Mouse (Mus musculus) neural tube, embryonic 11.5 days (tissue): ENCODE measurements around the gene Hist1h4c. TPM values are rescaled to one million over a fixed set of nuclear protein-coding genes. Genes with fewer than 3 reads are reported as not detected.

Experiments
- ATAC-seq: fragments of 200-750 bp; cut with Nextera tagmentation; 2 replicates; pipeline ENCODE4 v1.8.0; 2017; ENCODE audit warnings: moderate number of reproducible peaks, mild to moderate bottlenecking, moderate TSS enrichment, moderate library complexity; ENCODE audit not compliant: insufficient read depth, low FRiP score, low TSS enrichment
- DNase-seq: peaks from one replicate; pipeline ENCODE4 v3.0.0-alpha.2; 2015; ENCODE audit warnings: low spot score
- H3K27ac ChIP-seq: fragments of 300-500 bp; sonication (generic); 2 replicates; pipeline ENCODE4 v1.5.1; 2014; ENCODE audit warnings: low read depth, mild to moderate bottlenecking, low read length
- H3K27me3 ChIP-seq: fragments of 300-500 bp; sonication (generic); 2 replicates; pipeline ENCODE4 v1.6.1; 2014; ENCODE audit warnings: mild to moderate bottlenecking, low read length, mixed read lengths; ENCODE audit not compliant: control insufficient read depth, insufficient read depth
- H3K36me3 ChIP-seq: fragments of 300-500 bp; sonication (generic); 2 replicates; pipeline ENCODE4 v1.6.1; 2014; ENCODE audit warnings: mild to moderate bottlenecking, low read length, moderate library complexity, mixed read lengths; ENCODE audit not compliant: control insufficient read depth, insufficient read depth
- H3K4me1 ChIP-seq: fragments of 300-500 bp; sonication (generic); 2 replicates; pipeline ENCODE4 v1.6.1; 2014; ENCODE audit warnings: low read length, mixed read lengths; ENCODE audit not compliant: control insufficient read depth, insufficient read depth
- H3K4me2 ChIP-seq: fragments of 300-500 bp; sonication (generic); 2 replicates; pipeline ENCODE4 v1.6.1; 2014; ENCODE audit warnings: low read depth, mild to moderate bottlenecking, moderate library complexity
- H3K4me3 ChIP-seq: fragments of 300-500 bp; sonication (generic); 2 replicates; pipeline ENCODE4 v1.5.1; 2014; ENCODE audit warnings: low read depth, low read length
- H3K9ac ChIP-seq: fragments of 300-500 bp; sonication (generic); 2 replicates; pipeline ENCODE4 v1.6.1; 2014; ENCODE audit warnings: mild to moderate bottlenecking, low read length
- H3K9me3 ChIP-seq: fragments of 300-500 bp; sonication (generic); 2 replicates; pipeline ENCODE4 v1.6.1; 2016; ENCODE audit warnings: low read length; ENCODE audit not compliant: control insufficient read depth
- whole genome bisulfite sequencing: fragments of 180-500 bp; shearing (Covaris S2); extraction: QIAGEN DNeasy Blood & Tissue Kit; methylation state at CpG from one replicate; pipeline ENCODE4 v1.1.7; 2014; 5-methylcytosine and 5-hydroxymethylcytosine counted together
- polyA plus RNA-seq: library from polyadenylated mRNA; unstranded; fragments of >200 nt; fragmentation: Nextera tagmentation; extraction: Ambion mirVana; gene quantifications from 2 replicates; pipeline ENCODE4 v1.2.1, GENCODE M21; 2014

Gene Hist1h4c
- polyA plus RNA-seq, 1 experiment from 2014 or later, result 5.2 TPM

DNA sequence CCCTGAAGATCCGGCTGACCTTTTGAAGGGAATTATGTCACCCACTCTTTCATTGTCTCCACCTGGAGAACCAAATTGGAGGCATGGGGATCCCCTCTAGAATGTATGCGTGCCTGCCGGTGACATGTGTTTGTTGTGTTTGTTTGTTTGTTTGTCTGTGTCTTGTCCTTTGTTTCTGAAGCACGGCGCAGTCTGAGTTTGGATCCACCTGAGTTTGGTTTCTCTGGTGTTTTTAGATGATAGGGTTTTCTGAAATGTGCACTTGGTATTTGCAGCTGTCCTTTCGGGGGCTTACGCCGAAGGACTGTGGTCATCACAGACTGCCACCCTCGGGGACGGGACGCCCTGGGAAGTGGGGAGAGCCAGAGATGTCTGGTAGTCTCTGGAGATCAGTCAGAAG is 18.9 kb upstream of the Hist1h4c start:
- 53% methylated on average over 11 of the region's 11 CpGs for WGBS
- H3K27ac ChIP-seq, result no peak overlapping the region
- DNase-seq, result no peak

DNA sequence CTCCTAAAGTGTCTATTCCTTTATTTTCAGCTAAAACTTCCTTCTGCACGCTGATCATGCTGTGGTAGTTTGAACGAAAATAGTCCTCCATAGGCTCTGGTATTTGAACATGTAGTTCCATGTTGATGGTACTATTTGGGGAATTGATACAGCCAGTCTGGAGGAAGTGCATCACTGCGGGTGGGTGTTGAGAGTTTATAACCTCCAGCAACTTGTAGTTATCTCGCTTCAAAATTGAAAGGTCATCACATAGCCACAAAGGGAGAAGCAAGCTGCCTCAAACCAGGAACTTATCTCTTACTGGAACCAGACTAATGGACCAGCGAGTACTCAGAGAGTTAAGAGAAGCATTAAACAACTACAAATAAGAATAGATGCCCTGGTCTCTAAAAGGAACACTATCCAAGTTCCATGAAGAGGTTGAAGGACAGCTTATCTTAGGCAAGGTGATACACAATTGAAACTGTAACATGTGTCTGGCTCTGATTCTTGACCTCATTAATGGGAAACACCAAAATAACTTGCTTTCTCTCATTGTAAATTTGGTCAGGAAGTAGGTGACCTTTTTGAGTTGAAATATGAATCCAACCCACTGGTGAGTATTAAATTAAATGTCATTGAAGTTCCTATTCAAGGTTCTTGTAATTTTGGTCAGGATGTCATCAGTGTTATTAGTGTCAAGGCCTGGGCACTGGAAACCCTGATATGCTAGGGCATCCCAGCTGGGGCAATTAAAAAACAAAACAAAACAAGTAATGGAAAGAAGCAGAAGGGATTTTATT is 18.2 kb upstream of the Hist1h4c start:
- Histone ChIP-seq H3K27me3 (no peaks in the 10 kb centered on the region), H3K9ac (no peak overlapping the region), H3K4me3 (no peak overlapping the region), H3K27ac (no peak overlapping the region), H3K36me3 (no peaks in the 10 kb centered on the region), H3K4me2 (no peak overlapping the region), H3K9me3 (no peaks in the 10 kb centered on the region), H3K4me1 (no peaks in the 10 kb centered on the region)
- ATAC-seq (no peak), DNase-seq (no peak)
- 89% methylated on average over 5 of the region's 5 CpGs for WGBS

More for the DNA sequence above, 18.9 kb upstream of the Hist1h4c start:
- Histone ChIP-seq H3K4me1 (no peaks in the 10 kb centered on the region), H3K9ac (no peak overlapping the region), H3K4me3 (no peak overlapping the region), H3K36me3 (no peaks in the 10 kb centered on the region), H3K4me2 (no peak overlapping the region), H3K9me3 (no peaks in the 10 kb centered on the region), H3K27me3 (no peaks in the 10 kb centered on the region)
- ATAC-seq, result no peak

DNA sequence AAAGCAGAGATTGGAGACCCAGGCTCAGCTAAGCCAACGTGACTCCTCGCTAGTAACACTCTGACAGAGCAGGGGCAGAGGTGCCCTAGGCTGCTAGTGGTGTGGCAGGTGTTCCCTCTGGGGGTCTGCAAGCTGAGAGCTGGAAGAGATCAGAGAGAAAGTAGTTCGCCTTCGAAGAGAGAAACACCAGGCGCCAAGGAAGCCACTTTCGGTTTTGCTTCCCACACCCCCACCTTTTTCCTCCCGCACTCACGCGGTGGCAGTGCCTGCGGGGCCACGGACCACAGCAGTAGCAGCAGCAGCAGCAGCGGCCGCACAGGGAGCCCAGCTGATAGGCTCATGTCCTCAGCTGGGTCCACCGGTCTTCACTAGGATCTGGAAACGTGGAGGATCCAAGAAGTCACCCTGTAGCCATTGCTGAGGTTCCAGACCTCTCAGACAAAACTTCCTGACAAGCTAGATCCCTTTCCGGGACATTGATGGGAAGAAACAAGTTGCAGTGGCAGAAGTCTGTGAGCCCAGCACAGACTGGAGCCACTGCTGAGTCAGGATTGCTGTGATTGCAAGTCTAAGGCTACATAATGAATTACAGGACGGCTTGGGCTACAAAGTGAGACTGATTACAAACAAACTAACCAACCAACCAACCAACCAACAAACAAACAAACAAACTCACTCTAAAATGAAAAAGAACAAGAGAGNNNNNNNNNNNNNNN is 12.3 kb upstream of the Hist1h4c start, which contains the start of gene Hfe:
Gene Hfe (minus strand): TSS at position 481 of the 716 bp plus-strand sequence.
- Histone ChIP-seq H3K27ac (0 out of 2 replicates have a peak within 1 kb of the TSS, but pooled peaks have one; percentile 27), H3K4me3 (peak within 1 kb of the TSS; percentile 27), H3K4me2 (peak within 1 kb of the TSS; percentile 63), H3K4me1 (peaks cover 7% of the 10 kb centered on the region), H3K27me3 (no peaks in the 10 kb centered on the region), H3K9me3 (no peaks in the 10 kb centered on the region), H3K9ac (peak within 1 kb of the TSS; percentile 50), H3K36me3 (no peaks in the 10 kb centered on the region)
- ATAC-seq, result peak; percentile 60; the same call in 1 of the 2 replicates
- 4% methylated on average over 17 of the region's 17 CpGs for WGBS
- peak; percentile 62 for DNase-seq

DNA sequence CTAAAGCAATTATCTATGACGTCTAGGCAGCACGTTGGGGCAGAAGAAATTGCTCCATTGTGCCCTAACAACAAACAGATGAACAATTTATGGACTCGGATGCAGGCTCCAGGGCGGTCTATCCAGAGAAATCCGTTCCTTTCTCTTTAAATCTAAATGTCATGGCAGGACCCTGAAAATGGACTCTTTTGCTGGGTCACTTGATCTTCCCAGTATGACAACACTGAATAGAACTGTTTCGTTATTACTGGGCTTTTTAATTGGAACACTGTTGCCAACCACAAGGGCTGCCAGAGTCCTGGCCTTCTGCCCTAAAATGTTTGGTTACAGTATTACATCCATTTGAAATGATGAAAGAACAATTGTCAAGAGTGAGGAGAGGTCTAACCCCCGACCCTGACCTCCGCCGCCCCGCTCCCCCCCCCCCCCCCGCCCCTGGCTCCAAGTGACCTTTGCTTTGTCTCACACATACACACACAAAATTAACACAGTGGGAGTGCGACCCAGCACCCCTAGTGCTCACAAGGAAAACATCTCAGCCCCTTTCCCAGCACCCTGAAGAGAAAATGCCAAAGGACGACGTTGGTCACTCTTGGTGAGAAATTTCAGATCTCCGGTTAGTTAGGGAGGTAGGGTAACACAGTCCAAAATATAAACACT is 11.6 kb upstream of the Hist1h4c start:
- Histone ChIP-seq H3K27ac (no peak overlapping the region), H3K4me3 (peak overlapping the region; percentile 27), H3K9me3 (no peaks in the 10 kb centered on the region), H3K36me3 (no peaks in the 10 kb centered on the region), H3K4me1 (peaks cover 7% of the 10 kb centered on the region), H3K4me2 (peak overlapping the region; percentile 63), H3K9ac (peak overlapping the region; percentile 50), H3K27me3 (no peaks in the 10 kb centered on the region)
- no peak for ATAC-seq
- no peak for DNase-seq
- 11% methylated on average over 15 of the region's 15 CpGs for WGBS

DNA sequence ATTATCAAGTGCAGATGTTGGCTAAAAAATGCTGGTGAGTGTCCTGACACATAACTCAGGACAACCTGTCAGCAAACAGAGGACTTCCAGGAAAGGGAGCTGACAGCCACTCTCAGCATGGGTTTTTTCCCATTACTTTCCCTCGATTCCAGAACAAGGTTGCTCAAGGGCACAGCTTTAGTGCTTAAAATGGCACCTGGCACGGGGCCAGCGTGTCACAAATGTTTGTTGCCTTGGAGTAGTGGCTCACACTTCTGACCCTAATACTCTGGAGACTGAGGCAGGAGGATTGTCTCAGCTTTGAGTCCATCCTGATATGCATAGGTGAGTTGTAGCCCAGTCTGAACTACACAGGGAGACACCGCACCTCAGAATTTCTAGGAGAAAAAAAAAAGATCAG is 10.4 kb upstream of the Hist1h4c start:
- Histone ChIP-seq H3K9me3 (no peaks in the 10 kb centered on the region), H3K9ac (no peak overlapping the region), H3K4me1 (peaks cover 7% of the 10 kb centered on the region), H3K27ac (no peak overlapping the region), H3K36me3 (no peaks in the 10 kb centered on the region), H3K4me3 (no peak overlapping the region), H3K27me3 (no peaks in the 10 kb centered on the region), H3K4me2 (no peak overlapping the region)
- no peak for DNase-seq
- ATAC-seq, result no peak
- 88% methylated on average over 4 of the region's 4 CpGs for WGBS

DNA sequence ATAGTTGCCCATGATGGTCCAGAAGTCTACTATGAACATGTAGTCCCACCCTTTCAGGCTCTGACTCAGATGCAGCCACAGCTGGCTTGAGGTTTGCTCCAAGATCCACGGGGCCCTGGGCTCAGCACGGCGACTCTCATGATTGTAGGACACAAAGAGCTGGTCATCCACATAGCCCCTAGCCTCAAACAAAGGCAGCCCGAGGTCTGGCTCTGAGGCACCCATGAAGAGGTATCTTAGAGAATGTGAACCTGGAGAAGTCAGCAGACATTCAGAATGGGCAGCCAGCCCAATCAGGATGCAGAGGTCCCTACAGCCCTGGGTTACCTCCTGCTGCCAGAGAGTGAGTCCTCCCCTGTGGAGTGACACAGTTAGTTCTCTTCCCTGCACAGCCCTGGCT is 9.8 kb upstream of the Hist1h4c start:
- no peak for ATAC-seq
- Histone ChIP-seq H3K27ac (no peak overlapping the region), H3K9me3 (no peaks in the 10 kb centered on the region), H3K9ac (no peak overlapping the region), H3K27me3 (no peaks in the 10 kb centered on the region), H3K4me1 (peaks cover 7% of the 10 kb centered on the region), H3K4me2 (no peak overlapping the region), H3K36me3 (no peaks in the 10 kb centered on the region), H3K4me3 (no peak overlapping the region)
- WGBS, result 89% methylated on average over 4 of the region's 4 CpGs
- DNase-seq, result no peak

DNA sequence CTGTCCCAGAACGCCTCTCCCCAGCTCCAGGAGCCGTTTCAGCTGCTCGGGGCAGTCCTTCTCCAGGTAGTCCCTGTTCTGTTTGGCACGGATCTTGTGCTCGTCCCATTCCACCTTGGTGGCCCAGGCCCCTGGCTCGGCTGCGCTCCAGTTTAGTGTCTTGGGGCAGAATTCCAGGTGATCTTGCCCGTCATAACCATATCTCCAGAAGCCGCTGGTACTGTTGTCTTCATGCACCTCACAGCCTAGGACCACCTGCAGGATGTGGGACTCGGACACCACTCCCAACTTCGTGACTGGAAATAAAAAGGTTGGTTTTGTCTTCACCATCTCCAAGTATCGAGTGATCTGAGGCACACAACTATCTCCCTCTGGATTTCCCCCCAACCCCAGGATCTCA is 8.5 kb upstream of the Hist1h4c start:
- no peak for ATAC-seq
- no peak overlapping the region for H3K4me2 ChIP-seq
- H3K9me3 ChIP-seq, result no peaks in the 10 kb centered on the region
- no peak for DNase-seq
- WGBS, result 93% methylated on average over 12 of the region's 12 CpGs
- H3K4me1 ChIP-seq, result peaks cover 7% of the 10 kb centered on the region
- no peak overlapping the region for H3K27ac ChIP-seq
- no peak overlapping the region for H3K9ac ChIP-seq
- no peaks in the 10 kb centered on the region for H3K36me3 ChIP-seq
- no peak overlapping the region for H3K4me3 ChIP-seq
- H3K27me3 ChIP-seq, result no peaks in the 10 kb centered on the region

DNA sequence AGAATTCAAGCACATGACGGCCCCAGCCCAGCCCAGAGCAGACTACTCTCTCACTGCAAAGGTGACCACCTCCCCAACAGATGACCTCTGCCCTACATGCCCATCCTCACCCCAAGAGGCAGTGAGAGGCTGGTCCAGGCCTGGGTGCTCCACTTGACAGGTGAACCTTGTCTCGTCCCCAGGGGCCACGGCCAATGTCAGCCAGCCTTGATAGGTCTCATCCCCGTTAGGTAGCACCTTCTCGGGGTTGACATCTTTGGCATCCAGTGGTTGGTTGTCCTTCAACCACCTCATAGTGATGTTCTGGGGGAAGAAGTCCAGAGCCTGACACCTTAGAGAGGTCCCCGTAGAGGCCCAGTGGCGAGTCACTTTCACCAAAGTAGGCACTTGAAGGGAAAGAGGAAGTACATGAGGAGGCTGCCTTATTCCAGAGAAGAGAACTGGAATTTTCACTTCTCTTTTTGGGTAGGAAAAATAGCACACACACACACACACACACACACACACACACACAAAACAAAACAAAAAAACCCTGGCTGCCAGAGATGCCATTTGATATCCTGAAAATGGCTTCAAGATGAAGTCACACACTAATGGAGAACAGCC is 7.6 kb upstream of the Hist1h4c start:
- Histone ChIP-seq H3K4me1 (peaks cover 7% of the 10 kb centered on the region), H3K36me3 (no peaks in the 10 kb centered on the region), H3K27me3 (no peaks in the 10 kb centered on the region), H3K9me3 (no peaks in the 10 kb centered on the region), H3K27ac (no peak overlapping the region), H3K4me2 (no peak overlapping the region), H3K9ac (no peak overlapping the region), H3K4me3 (no peak overlapping the region)
- ATAC-seq, result no peak
- no peak for DNase-seq
- 91% methylated on average over 7 of the region's 7 CpGs for WGBS
